Mouse (Mus musculus): Measurements from ENCODE around the gene Pla2g15. TPM values are rescaled to one million over a fixed set of nuclear protein-coding genes. Genes with fewer than 3 reads are reported as not detected.

Gene Pla2g15
- total RNA-seq (2021), result 10 to 100 TPM; 21.7 to 21.8 TPM
- long read RNA-seq, experiment 1, transcript Pla2g15-201 (6 exons, 2,706 nt), result major isoform, 9 of 9 reads
- long read RNA-seq, experiment 1, partial matches to known transcripts, result 0 of 9 reads
- long read RNA-seq, experiment 1, other reads (novel, unspliced or antisense), result 0 of 9 reads
- long read RNA-seq, experiment 2, transcript Pla2g15-201 (6 exons, 2,706 nt), result major isoform, 11 of 16 reads
- long read RNA-seq, experiment 2, partial matches to known transcripts, result 1 of 16 reads
- long read RNA-seq, experiment 2, other reads (novel, unspliced or antisense), result 3 of 16 reads

DNA sequence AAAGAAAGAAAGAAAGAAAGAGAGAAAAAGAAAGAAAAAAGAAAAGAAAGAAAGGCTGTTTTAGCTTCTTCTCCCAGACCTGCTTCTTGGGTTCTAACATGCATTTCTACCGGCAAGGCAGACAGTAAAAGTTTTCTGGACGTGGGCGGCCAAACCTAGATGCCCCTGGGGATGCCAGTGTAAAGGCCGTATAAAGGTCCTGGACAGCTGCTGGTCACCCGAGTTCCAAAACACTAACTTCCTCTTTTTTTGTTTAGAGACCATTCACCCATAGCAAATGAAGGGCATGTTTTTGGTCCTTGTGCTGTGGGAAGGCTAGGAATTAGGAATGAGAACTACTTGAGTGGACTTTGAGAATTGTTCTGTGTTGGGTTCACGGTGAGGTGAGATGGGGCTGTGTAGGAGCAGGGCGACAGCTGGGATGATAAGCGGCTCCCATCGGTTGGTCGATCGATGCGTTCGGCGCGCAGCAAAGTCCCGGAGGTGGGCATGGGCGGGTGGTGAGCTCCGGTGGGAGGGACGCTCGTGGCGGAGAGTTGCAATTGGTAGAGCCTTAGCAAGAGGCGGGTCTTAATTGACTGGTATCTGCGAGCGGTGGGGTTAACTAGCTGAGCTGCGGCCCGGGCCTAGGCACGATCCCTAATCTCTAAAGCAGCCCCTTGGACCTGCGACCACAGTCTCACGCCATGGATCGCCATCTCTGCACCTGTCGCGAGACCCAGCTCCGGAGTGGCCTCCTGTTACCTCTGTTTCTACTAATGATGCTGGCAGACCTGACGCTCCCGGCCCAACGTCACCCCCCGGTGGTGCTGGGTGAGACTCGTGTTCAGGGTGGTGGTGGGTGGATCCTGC, at the start of gene Pla2g15:
Pla2g15 (plus strand) TSS at position 599 of the 852 bp plus-strand sequence.
- H3K27ac ChIP-seq, result peak within 1 kb of the TSS; percentile 94
- TF ChIP-seq CTCF (conservative IDR thresholded peaks at IDR 0.05), result no peak
- peak; percentile 92 to 95 for DNase-seq (ENCODE audit: low spot score in 2 of 2)
- peak within 1 kb of the TSS; percentile 93 for H3K4me3 ChIP-seq

DNA sequence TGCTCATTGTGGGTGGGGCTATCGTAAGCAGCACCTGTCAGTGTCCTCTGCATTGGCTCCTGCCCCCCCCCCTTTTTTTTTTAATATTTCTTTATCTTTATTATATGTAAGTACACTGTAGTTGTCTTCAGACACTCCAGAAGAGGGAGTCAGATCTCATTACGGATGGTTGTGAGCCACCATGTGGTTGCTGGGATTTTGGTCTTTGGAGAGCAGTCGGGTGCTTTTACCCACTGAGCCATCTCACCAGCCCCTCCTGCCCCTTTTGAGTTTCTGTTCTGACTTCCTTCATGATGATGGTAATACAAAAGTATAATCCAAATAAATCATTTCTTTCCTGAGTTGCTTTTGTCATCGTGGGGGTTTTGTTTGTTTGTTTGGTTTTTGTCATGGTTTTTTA, 47.9 kb upstream of the Pla2g15 start:
- no peak for TF ChIP-seq CTCF (conservative IDR thresholded peaks at IDR 0.05)
- no peak overlapping the region for H3K4me3 ChIP-seq
- DNase-seq (ENCODE audit: low spot score in 2 of 2), result no peak
- H3K27ac ChIP-seq, result no peak overlapping the region

DNA sequence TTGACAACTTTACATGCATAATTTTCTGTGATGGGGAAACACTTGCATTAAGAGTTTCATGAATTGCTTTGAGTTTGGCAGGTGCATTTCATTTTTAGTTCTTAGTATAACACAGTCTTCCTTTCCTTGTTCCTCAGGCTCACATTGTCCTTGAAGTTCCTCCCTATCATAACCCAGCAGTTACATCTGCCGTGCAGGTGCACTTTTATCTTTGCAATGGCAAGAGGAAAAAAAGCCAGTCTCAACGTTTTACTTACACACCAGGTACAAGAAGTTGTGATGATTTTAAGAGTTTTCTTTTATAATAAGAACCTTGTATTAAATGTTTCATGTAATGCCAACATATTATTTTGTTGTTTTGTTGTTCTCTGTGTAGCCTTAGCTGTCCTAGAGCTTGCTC, 46.3 kb upstream of the Pla2g15 start:
- Histone ChIP-seq H3K4me3 (no peak overlapping the region), H3K27ac (no peak overlapping the region)
- no peak for DNase-seq (ENCODE audit: low spot score in 2 of 2)
- no peak for TF ChIP-seq CTCF (conservative IDR thresholded peaks at IDR 0.05)

DNA sequence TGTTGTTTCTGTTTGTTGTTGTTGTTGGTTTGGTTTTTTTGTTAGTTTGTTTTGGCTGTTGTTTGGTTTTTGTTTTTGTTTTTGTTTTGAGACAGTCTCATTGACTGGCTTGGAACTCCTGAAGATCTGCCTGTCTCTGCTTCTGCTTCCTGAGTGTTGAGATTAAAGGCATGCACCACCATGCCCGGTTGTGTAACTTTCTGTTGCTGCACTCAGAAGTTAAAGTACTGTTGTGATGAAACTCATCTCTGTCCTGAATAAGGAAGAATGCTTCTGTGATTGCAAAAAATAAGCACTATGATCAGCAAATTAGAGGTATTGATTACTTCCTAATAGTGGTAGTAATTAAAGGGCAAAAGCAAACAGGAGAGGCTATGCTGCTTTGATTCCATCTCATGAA, 44.0 kb upstream of the Pla2g15 start:
- TF ChIP-seq CTCF (conservative IDR thresholded peaks at IDR 0.05), result no peak
- Histone ChIP-seq H3K4me3 (no peak overlapping the region), H3K27ac (no peak overlapping the region)
- DNase-seq (ENCODE audit: low spot score in 2 of 2), result no peak

DNA sequence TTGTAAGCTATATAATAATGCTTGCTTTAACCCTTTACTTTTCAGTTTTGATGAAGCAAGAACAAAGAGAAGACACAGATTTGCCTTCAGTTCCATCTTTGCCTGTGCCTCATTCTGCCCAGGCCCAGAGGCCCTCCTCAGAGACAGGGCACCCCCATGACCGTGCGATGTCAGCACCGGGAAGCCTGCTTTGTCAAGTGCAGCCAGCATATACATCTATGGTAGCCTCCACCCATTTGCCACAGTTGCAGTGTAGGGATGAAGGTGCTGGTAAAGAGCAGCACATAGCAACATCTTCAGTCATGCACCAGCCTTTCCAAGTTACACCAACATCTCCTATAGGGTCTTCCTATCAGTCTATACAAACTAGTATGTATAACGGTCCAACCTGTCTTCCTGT, 42.1 kb upstream of the Pla2g15 start:
- DNase-seq (ENCODE audit: low spot score in 2 of 2), result no peak
- Histone ChIP-seq H3K4me3 (no peak overlapping the region), H3K27ac (no peak overlapping the region)
- TF ChIP-seq CTCF (conservative IDR thresholded peaks at IDR 0.05), result no peak

DNA sequence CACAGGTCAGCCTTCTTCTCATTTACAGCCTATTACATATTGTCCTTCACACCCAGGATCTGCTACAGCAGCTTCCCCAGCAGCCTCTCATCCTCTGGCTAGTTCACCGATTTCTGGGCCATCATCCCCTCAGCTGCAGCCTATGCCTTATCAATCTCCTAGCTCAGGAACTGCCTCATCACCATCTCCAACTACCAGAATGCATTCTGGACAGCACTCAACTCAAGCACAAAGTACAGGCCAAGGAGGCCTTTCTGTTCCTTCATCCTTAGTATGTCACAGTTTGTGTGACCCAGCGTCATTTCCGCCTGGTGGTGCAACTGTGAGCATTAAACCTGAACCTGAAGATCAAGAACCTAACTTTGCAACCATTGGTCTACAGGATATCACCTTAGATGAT, 41.5 kb upstream of the Pla2g15 start:
- Histone ChIP-seq H3K4me3 (no peak overlapping the region), H3K27ac (no peak overlapping the region)
- TF ChIP-seq CTCF (conservative IDR thresholded peaks at IDR 0.05), result no peak
- DNase-seq (ENCODE audit: low spot score in 2 of 2), result no peak

DNA sequence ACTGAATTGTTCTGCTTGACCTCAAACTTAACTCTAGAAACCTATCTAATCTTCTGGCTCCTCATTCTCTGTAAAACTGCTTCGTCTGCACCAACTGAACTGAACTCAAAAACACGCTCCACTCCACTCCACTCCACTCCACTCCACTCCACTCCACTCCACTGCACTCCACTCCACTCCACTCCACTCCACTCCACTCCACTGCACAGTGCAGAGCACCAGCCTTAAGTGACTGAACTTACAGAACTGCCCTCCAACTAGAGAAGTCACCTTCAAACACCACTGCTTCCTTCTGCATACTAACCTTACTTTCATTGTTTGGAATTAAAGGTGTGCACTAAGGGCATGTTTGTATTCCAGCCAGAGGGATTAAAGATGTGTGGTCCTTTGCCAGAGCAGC, 38.2 kb upstream of the Pla2g15 start:
- no peak overlapping the region for H3K27ac ChIP-seq
- no peak for TF ChIP-seq CTCF (conservative IDR thresholded peaks at IDR 0.05)
- H3K4me3 ChIP-seq, result no peak overlapping the region
- no peak for DNase-seq (ENCODE audit: low spot score in 2 of 2)

DNA sequence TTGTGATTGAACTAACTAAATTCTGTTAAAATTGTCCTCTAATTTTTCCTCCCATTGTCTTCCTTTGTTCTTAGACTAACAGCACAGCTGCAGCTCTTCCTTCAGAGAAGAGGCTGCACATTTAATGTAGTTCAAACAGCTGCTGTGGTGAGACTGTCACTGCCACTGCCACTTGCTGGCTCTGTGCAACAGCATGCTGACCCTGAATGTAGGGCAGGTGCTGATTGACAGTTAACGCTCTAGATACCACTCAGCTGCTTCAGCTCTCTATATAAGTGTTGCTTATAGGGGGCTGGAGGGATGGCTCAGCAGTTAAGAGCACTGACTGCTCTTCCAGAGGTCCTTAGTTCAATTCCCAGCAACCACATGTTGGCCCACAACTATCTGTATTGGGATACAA, 37.7 kb upstream of the Pla2g15 start:
- TF ChIP-seq CTCF (conservative IDR thresholded peaks at IDR 0.05), result no peak
- H3K4me3 ChIP-seq, result no peak overlapping the region
- H3K27ac ChIP-seq, result no peak overlapping the region
- no peak for DNase-seq (ENCODE audit: low spot score in 2 of 2)

DNA sequence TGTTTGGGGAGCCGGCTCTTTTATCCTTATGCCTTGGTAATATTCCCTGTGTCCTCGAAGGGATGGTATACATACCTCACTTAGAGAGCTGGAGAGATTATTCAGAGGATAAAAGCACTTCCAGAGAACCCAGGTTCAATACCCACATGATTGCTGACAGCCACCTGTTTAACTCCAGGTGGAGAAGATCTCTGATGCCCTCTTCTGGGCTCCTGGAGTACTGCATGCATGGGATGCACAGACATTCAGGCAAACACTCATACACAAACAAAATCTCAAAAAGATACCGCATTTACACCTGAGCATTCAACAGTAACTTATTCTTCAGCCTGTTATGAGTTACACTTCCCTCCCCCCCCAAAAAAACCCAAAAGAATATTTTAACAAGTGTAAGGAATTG, 34.3 kb upstream of the Pla2g15 start:
- TF ChIP-seq CTCF (conservative IDR thresholded peaks at IDR 0.05), result peak; percentile 72
- H3K4me3 ChIP-seq, result no peak overlapping the region

DNA sequence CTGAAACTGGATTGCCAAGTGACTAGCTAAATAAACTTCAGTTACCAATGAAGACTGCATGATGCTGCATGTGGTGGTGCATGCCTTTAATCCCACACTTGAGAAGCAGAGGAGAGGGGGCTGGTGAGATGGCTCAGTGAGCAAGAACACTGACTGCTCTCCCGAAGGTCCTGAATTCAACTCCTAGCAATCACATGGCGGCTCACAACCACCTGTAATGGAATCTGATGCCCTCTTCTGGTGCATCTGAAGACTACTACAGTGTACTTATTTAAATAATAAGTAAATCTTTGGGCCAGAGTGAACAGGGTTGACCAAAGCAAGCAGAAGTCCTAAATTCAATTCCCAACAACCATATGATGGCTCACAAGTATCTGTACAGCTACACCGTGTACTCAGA, 26.8 kb upstream of the Pla2g15 start:
- TF ChIP-seq CTCF (conservative IDR thresholded peaks at IDR 0.05), result peak; percentile 30; the same call in 1 of the 2 replicates
- H3K4me3 ChIP-seq, result no peak overlapping the region

More for the DNA sequence above, 34.3 kb upstream of the Pla2g15 start:
- no peak overlapping the region for H3K27ac ChIP-seq
- DNase-seq (ENCODE audit: low spot score in 2 of 2), result no peak

DNA sequence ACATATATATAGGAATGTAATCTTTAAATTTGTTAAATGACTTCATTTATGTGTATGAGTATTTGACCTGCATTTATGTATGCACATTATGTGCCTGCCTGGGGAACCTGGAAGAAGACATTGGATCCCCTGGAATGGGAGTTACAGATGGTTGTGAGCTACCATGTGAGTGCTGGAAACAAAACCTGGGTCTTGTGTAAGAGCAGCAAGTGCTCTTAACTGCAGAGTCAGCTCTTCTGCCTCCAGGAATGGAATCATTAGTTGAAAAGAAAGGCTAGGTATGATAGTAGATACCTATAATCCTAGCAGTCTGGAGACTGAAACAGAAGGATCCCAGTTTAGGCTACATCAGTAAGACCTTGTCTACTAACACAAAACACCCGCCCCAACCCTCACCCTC, 24.1 kb upstream of the Pla2g15 start:
- no peak for TF ChIP-seq CTCF (conservative IDR thresholded peaks at IDR 0.05)
- H3K4me3 ChIP-seq, result no peak overlapping the region
- H3K27ac ChIP-seq, result no peak overlapping the region
- no peak for DNase-seq (ENCODE audit: low spot score in 2 of 2)

More for the DNA sequence above, 26.8 kb upstream of the Pla2g15 start:
- no peak for DNase-seq (ENCODE audit: low spot score in 2 of 2)
- no peak overlapping the region for H3K27ac ChIP-seq

DNA sequence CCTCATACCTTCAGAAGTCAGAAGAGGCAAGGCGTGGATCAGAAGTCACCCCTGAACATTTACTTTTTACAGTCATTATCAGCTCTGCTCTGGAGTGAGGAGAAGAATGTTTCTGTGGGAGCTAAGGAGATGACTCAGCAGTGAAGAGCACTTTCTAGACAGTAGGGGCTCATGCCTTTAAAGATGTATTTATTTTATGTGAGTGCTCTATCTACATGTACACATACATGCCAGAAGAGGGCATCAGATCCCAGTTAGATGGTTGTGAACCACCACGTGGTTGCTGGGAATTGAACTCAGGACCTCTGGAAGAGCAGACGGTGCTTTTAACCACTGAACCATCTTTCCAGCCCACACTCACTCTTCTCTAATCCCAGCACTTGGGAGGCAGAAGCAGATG, 23.1 kb upstream of the Pla2g15 start:
- TF ChIP-seq CTCF (conservative IDR thresholded peaks at IDR 0.05), result peak; percentile 28; the same call in 1 of the 2 replicates
- no peak for DNase-seq (ENCODE audit: low spot score in 2 of 2)
- H3K4me3 ChIP-seq, result no peak overlapping the region
- no peak overlapping the region for H3K27ac ChIP-seq

DNA sequence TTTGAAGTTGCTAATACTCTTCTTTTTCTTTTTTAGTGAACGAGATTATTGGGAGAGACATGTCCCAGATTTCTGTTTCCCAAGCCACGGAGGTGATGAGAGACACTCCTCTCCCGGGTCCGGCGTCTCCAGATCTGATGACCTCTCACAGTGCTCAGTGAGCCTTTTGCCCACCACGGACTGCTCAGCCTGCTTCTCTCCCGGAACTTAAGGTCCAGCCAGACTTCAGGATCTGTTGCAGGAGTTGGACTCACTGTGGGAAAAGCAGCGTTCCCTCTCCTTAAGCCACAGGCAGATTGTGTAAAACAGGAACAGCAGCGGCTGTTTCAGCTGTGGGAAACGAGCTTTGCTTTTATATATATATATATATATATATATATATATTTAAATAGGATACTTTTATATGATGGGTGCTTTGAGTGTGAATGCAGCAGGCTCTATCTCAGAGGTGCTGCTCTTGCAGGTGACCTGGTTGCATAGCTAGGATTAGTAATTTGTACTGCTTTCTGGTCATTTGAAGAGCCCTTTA, 22.3 kb upstream of the Pla2g15 start:
- no peak for TF ChIP-seq CTCF (conservative IDR thresholded peaks at IDR 0.05)
- Histone ChIP-seq H3K27ac (no peak overlapping the region), H3K4me3 (no peak overlapping the region)
- DNase-seq (ENCODE audit: low spot score in 2 of 2), result no peak
